Mouse (Mus musculus) adrenal gland, postnatal 14 days (tissue): ENCODE measurements at regions not wholly inside any gene's neighbourhood (a gene's known extent, or its start where the extent isn't known, plus 50 kb on each side); places are given as distances from the start of the nearest gene placed in this dataset.
A peak's percentile ranks its signal among the peaks of the same experiment; 100 is the strongest.
"Not testable (repeated sequence)": the region's sequence is repeated elsewhere in the genome, so short reads cannot be mapped to it uniquely, and the experiment has no call there.

Source experiments
- DNase-seq: peaks from one replicate; pipeline ENCODE4 v3.0.0; 2021; ENCODE audit warnings: mixed read lengths

GRCm38 (mm10) chr11:40159161-40159560 lies 535.8 kb downstream of the Mat2b start:
- not testable (repeated sequence) for DNase-seq

GRCm38 (mm10) chr11:40149312-40149711 lies 545.7 kb downstream of the Mat2b start:
- DNase-seq: peak; percentile 51

GRCm38 (mm10) chr11:40137803-40138202 lies 557.2 kb downstream of the Mat2b start:
- no peak for DNase-seq

GRCm38 (mm10) chr11:40102613-40103012 lies 592.4 kb downstream of the Mat2b start:
- no peak for DNase-seq

GRCm38 (mm10) chr11:40074317-40074716 lies 620.7 kb downstream of the Mat2b start:
- DNase-seq: no peak

GRCm38 (mm10) chr11:40050503-40050902 lies 644.5 kb downstream of the Mat2b start:
- DNase-seq: no peak

- no peak for DNase-seq
These were observed 667.5 kb downstream of the Mat2b start for GRCm38 (mm10) chr11:40027511-40027910.

GRCm38 (mm10) chr11:39999483-39999882 lies 695.5 kb downstream of the Mat2b start:
- DNase-seq: no peak

GRCm38 (mm10) chr11:39998612-39999011 lies 696.4 kb downstream of the Mat2b start:
- DNase-seq: no peak

- no peak for DNase-seq
These were observed 722.4 kb downstream of the Mat2b start for GRCm38 (mm10) chr11:39972585-39972984.

- DNase-seq: no peak
These were observed 731.3 kb downstream of the Mat2b start for GRCm38 (mm10) chr11:39963705-39964104.

- DNase-seq: no peak
These were observed 740.6 kb downstream of the Mat2b start for GRCm38 (mm10) chr11:39954426-39954825.

GRCm38 (mm10) chr11:39944196-39944595 lies 750.8 kb downstream of the Mat2b start:
- DNase-seq: no peak

- DNase-seq: no peak
These were observed 760.8 kb downstream of the Mat2b start for GRCm38 (mm10) chr11:39934216-39934615.

- no peak for DNase-seq
These were observed 771.0 kb downstream of the Mat2b start for GRCm38 (mm10) chr11:39923977-39924527.

GRCm38 (mm10) chr11:39917716-39918347 lies 777.2 kb downstream of the Mat2b start:
- DNase-seq: no peak

GRCm38 (mm10) chr11:39899644-39900225 lies 795.3 kb downstream of the Mat2b start:
- no peak for DNase-seq

- DNase-seq: no peak
These were observed 811.7 kb downstream of the Mat2b start for GRCm38 (mm10) chr11:39883305-39883704.

GRCm38 (mm10) chr11:39868451-39868979 lies 826.5 kb downstream of the Mat2b start:
- no peak for DNase-seq
